ENCODE assay signal across 10 mouse cellular contexts in genomic region chr19:35924418-35924817, GRCm38 (mm10).
DNase-seq lines count a peak whose midpoint lies in the region; ATAC-seq and TF ChIP-seq lines count a peak whose summit lies in the region.
"Had no signal": no experiment of that assay in that cellular context is flagged by ENCODE, and none has a peak within 500 bp of the region (broad histone marks: within the 10 kb centered on the region; RNA-seq: fewer than 3 reads in every experiment).

No protein-coding gene starts in this region.

- no peak for TF ChIP-seq CTCF in brain, embryonic 14.5 days (IDR thresholded peaks at IDR 0.05; ENCODE audit: borderline replicate concordance, extremely low read depth, insufficient read depth, insufficient read length)

- no peaks in the 10 kb centered on the region for H3K36me3 ChIP-seq in kidney, embryonic 14.5 days (ENCODE audit: control insufficient read depth, insufficient read depth, low read length)
- H3K36me3 ChIP-seq: midbrain, embryonic 12.5 days had no signal

- DNase-seq in kidney, adult 11 months: peak; percentile 61
- DNase-seq in brain, embryonic 14.5 days (ENCODE audit: low read depth): peak; percentile 53
- peak; percentile 47 to 50 for DNase-seq in gastrocnemius, adult 8-10 months (ENCODE audit: low spot score in 2 of 2)
- DNase-seq in layer of hippocampus, adult 11-12 months (ENCODE audit: low spot score): peak; percentile 73
- peak; percentile 10 for DNase-seq in lung, postnatal 25 days (ENCODE audit: low spot score)
- DNase-seq in thymus, postnatal 25 days: no peak
- no peak for DNase-seq in spleen, postnatal 36 days (ENCODE audit: low spot score in 2 of 2)

- no peak overlapping the region for H3K4me3 ChIP-seq in kidney, embryonic 14.5 days (ENCODE audit: low read length)
- H3K4me3 ChIP-seq: erythroblast, embryonic 14.5 days; midbrain, embryonic 12.5 days had no signal

- H3K4me2 ChIP-seq in kidney, embryonic 14.5 days (replicated peaks; ENCODE audit: low read depth, low read length): no peak overlapping the region
- H3K4me2 ChIP-seq: midbrain, embryonic 12.5 days had no signal

- 52% methylated on average over 5 of the region's 5 CpGs for WGBS in kidney, embryonic 14.5 days

- ATAC-seq in kidney, embryonic 14.5 days (ENCODE audit: low FRiP score, low TSS enrichment): no peak

- H3K4me1 ChIP-seq in kidney, embryonic 14.5 days (ENCODE audit: control insufficient read depth, insufficient read depth, low read length): no peaks in the 10 kb centered on the region
- H3K4me1 ChIP-seq: midbrain, embryonic 12.5 days had no signal

- TF ChIP-seq POLR2A in brain, embryonic 14.5 days (IDR thresholded peaks at IDR 0.05; ENCODE audit: borderline replicate concordance, extremely low read depth, insufficient read depth, insufficient read length, poor library complexity, severe bottlenecking): no peak

- no peak overlapping the region for H3K27ac ChIP-seq in kidney, embryonic 14.5 days (ENCODE audit: low read depth, low read length)
- H3K27ac ChIP-seq: midbrain, embryonic 12.5 days had no signal

- H3K9me3 ChIP-seq in kidney, embryonic 14.5 days (ENCODE audit: control insufficient read depth, low read length): no peaks in the 10 kb centered on the region
- H3K9me3 ChIP-seq: midbrain, embryonic 12.5 days had no signal

- H3K9ac ChIP-seq in kidney, embryonic 14.5 days (ENCODE audit: low read depth, low read length): no peak overlapping the region
- H3K9ac ChIP-seq: midbrain, embryonic 12.5 days had no signal

- H3K27me3 ChIP-seq in kidney, embryonic 14.5 days (ENCODE audit: control insufficient read depth, insufficient read depth, low read length): no peaks in the 10 kb centered on the region
- H3K27me3 ChIP-seq: midbrain, embryonic 12.5 days had no signal

Comparison
In these comparisons a context has a peak if more than half of its experiments do, and no peak if none do; other contexts are left out.
1. DNase-seq: peak in kidney, adult 11 months (single experiment), brain, embryonic 14.5 days (single experiment), gastrocnemius, adult 8-10 months (2 of 2), layer of hippocampus, adult 11-12 months (single experiment) and lung, postnatal 25 days (single experiment); none in thymus, postnatal 25 days (single experiment) and spleen, postnatal 36 days (0 of 2).